Mouse (Mus musculus): ENCODE measurements at regions not wholly inside any gene's neighbourhood (a gene's known extent, or its start where the extent isn't known, plus 50 kb on each side); places are given as distances from the start of the nearest gene placed in this dataset.
A peak's percentile ranks its signal among the peaks of the same experiment; 100 is the strongest.

DNA sequence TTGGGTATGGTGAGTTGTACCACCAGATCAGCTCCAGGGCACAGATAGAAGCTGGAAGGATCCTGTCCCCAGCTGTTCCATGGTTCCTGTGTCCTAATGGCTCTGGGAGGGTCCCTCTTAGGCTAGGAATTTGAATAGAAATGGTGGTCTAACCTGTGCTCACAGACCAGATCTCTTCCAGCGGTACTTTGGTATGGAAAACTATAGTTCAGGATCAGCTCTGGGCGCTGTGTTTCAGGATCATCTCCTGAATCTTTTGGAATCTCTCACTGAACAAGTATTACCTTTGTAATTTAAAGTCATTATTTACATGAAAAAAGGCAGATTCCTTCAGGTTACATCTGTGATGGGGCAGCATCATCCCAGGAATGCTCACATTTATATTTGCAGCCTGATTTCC, 208.1 kb upstream of the Podxl start:
- no peaks in the 10 kb centered on the region for H3K36me3 ChIP-seq (ENCODE audit: control insufficient read depth, insufficient read depth, low read length)
- no peaks in the 10 kb centered on the region for H3K4me1 ChIP-seq (replicated peaks; ENCODE audit: control insufficient read depth, insufficient read depth, low read length)
- no peaks in the 10 kb centered on the region for H3K9me3 ChIP-seq (ENCODE audit: control insufficient read depth, low read length)
- no peak for ATAC-seq (replicated peaks; ENCODE audit: low FRiP score, low TSS enrichment, low read depth)
- H3K27ac ChIP-seq (ENCODE audit: low read depth) = no peak overlapping the region
- no peak for DNase-seq (ENCODE audit: low spot score)
- H3K4me2 ChIP-seq (ENCODE audit: low read length) = no peak overlapping the region
- no peaks in the 10 kb centered on the region for H3K27me3 ChIP-seq (replicated peaks; ENCODE audit: control insufficient read depth, insufficient read depth, low read length)
- WGBS = 86% methylated on average over 2 of the region's 2 CpGs
- no peak overlapping the region for H3K9ac ChIP-seq (ENCODE audit: low read length)
- H3K4me3 ChIP-seq (ENCODE audit: low read depth, low read length) = no peak overlapping the region

GRCm38 (mm10) chr6:31745589-31745988, 181.8 kb upstream of the Podxl start:
- no peak for ATAC-seq (replicated peaks; ENCODE audit: low FRiP score, low TSS enrichment, low read depth)
- no peak overlapping the region for H3K4me3 ChIP-seq (ENCODE audit: low read depth, low read length)
- no peak for DNase-seq (ENCODE audit: low spot score)
- H3K36me3 ChIP-seq (ENCODE audit: control insufficient read depth, insufficient read depth, low read length) = no peaks in the 10 kb centered on the region
- H3K4me2 ChIP-seq (ENCODE audit: low read length) = no peak overlapping the region
- no peaks in the 10 kb centered on the region for H3K4me1 ChIP-seq (replicated peaks; ENCODE audit: control insufficient read depth, insufficient read depth, low read length)
- no peak overlapping the region for H3K27ac ChIP-seq (ENCODE audit: low read depth)
- H3K9me3 ChIP-seq (ENCODE audit: control insufficient read depth, low read length) = no peaks in the 10 kb centered on the region
- no peak overlapping the region for H3K9ac ChIP-seq (ENCODE audit: low read length)
- WGBS = 59% methylated on average over 1 of the region's 1 CpGs
- no peaks in the 10 kb centered on the region for H3K27me3 ChIP-seq (replicated peaks; ENCODE audit: control insufficient read depth, insufficient read depth, low read length)

- ATAC-seq (replicated peaks; ENCODE audit: low FRiP score, low TSS enrichment, low read depth) (no peak), DNase-seq (ENCODE audit: low spot score) (no peak)
- Histone ChIP-seq H3K4me1 (replicated peaks; ENCODE audit: control insufficient read depth, insufficient read depth, low read length) (no peaks in the 10 kb centered on the region), H3K27me3 (replicated peaks; ENCODE audit: control insufficient read depth, insufficient read depth, low read length) (no peaks in the 10 kb centered on the region), H3K4me3 (ENCODE audit: low read depth, low read length) (no peak overlapping the region), H3K27ac (ENCODE audit: low read depth) (no peak overlapping the region), H3K4me2 (ENCODE audit: low read length) (no peak overlapping the region), H3K36me3 (ENCODE audit: control insufficient read depth, insufficient read depth, low read length) (no peaks in the 10 kb centered on the region), H3K9ac (ENCODE audit: low read length) (no peak overlapping the region), H3K9me3 (ENCODE audit: control insufficient read depth, low read length) (no peaks in the 10 kb centered on the region)
- 73% methylated on average over 4 of the region's 4 CpGs for WGBS
Measured at GRCm38 (mm10) chr6:31731391-31731790, 167.6 kb upstream of the Podxl start.

- 78% methylated on average over 9 of the region's 9 CpGs for WGBS
- no peak overlapping the region for H3K9ac ChIP-seq (ENCODE audit: low read length)
- H3K4me3 ChIP-seq (ENCODE audit: low read depth, low read length) = no peak overlapping the region
- H3K36me3 ChIP-seq (ENCODE audit: control insufficient read depth, insufficient read depth, low read length) = no peaks in the 10 kb centered on the region
- DNase-seq (ENCODE audit: low spot score) (no peak), ATAC-seq (replicated peaks; ENCODE audit: low FRiP score, low TSS enrichment, low read depth) (no peak)
- no peak overlapping the region for H3K4me2 ChIP-seq (ENCODE audit: low read length)
- H3K27ac ChIP-seq (ENCODE audit: low read depth) = no peak overlapping the region
- H3K9me3 ChIP-seq (ENCODE audit: control insufficient read depth, low read length) = no peaks in the 10 kb centered on the region
- H3K4me1 ChIP-seq (replicated peaks; ENCODE audit: control insufficient read depth, insufficient read depth, low read length) = no peaks in the 10 kb centered on the region
- H3K27me3 ChIP-seq (replicated peaks; ENCODE audit: control insufficient read depth, insufficient read depth, low read length) = no peaks in the 10 kb centered on the region
Measured at GRCm38 (mm10) chr6:31719614-31720013, 155.8 kb upstream of the Podxl start.

DNA sequence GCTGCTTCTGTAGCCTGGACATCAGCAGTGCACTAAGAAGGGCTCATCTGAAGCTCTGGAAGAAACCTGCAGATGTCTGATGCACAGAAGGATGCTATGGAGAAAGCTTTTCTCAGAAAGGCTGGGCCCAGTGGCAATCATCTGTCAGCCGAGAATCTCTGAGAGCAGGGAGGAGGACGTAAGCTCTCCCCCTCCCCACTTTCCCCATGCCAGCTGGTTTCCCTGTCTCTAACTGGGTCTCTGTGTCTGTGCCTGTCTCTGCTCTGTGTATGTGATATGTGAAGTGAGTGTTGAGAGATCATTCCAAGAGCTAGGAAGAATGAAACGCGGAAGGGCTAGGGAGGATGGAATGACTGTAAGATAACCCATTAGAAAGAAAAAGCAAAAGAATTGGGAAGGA, 155.1 kb upstream of the Podxl start:
- Histone ChIP-seq H3K27ac (ENCODE audit: low read depth) (no peak overlapping the region), H3K9me3 (ENCODE audit: control insufficient read depth, low read length) (no peaks in the 10 kb centered on the region), H3K27me3 (replicated peaks; ENCODE audit: control insufficient read depth, insufficient read depth, low read length) (no peaks in the 10 kb centered on the region), H3K36me3 (ENCODE audit: control insufficient read depth, insufficient read depth, low read length) (no peaks in the 10 kb centered on the region), H3K4me2 (ENCODE audit: low read length) (no peak overlapping the region), H3K9ac (ENCODE audit: low read length) (no peak overlapping the region), H3K4me3 (ENCODE audit: low read depth, low read length) (no peak overlapping the region), H3K4me1 (replicated peaks; ENCODE audit: control insufficient read depth, insufficient read depth, low read length) (no peaks in the 10 kb centered on the region)
- 82% methylated on average over 4 of the region's 4 CpGs for WGBS
- DNase-seq (ENCODE audit: low spot score) = peak; percentile 20
- no peak for ATAC-seq (replicated peaks; ENCODE audit: low FRiP score, low TSS enrichment, low read depth)

DNA sequence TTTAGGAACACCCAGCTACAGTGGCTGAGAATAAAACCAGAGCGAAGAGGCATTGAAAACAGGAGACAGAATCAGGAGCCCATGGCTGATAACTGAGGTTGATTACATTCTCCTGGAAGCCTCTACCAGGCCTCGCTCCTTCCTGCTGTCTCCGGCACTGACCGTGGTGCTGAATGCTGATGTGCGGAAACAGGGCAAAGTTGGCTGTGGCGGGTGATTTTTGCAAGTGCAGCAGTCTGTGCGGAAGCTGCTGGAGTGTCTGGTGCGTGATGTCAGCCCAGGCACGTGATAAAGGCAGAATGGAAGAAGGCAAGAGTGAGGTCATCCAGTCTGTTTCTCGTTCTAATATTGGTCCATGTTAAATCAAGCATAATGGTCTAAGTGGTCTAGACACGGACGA, 153.8 kb upstream of the Podxl start:
- no peaks in the 10 kb centered on the region for H3K4me1 ChIP-seq (replicated peaks; ENCODE audit: control insufficient read depth, insufficient read depth, low read length)
- 20% methylated on average over 12 of the region's 12 CpGs for WGBS
- DNase-seq (ENCODE audit: low spot score) (peak; percentile 90), ATAC-seq (replicated peaks; ENCODE audit: low FRiP score, low TSS enrichment, low read depth) (no peak)
- H3K4me2 ChIP-seq (ENCODE audit: low read length) = no peak overlapping the region
- H3K9ac ChIP-seq (ENCODE audit: low read length) = no peak overlapping the region
- H3K9me3 ChIP-seq (ENCODE audit: control insufficient read depth, low read length) = no peaks in the 10 kb centered on the region
- H3K4me3 ChIP-seq (ENCODE audit: low read depth, low read length) = no peak overlapping the region
- H3K36me3 ChIP-seq (ENCODE audit: control insufficient read depth, insufficient read depth, low read length) = no peaks in the 10 kb centered on the region
- H3K27me3 ChIP-seq (replicated peaks; ENCODE audit: control insufficient read depth, insufficient read depth, low read length) = no peaks in the 10 kb centered on the region
- H3K27ac ChIP-seq (ENCODE audit: low read depth) = no peak overlapping the region

- no peak for ATAC-seq (replicated peaks; ENCODE audit: low FRiP score, low TSS enrichment, low read depth)
Measured at GRCm38 (mm10) chr6:31707256-31707655, 143.5 kb upstream of the Podxl start.

DNA sequence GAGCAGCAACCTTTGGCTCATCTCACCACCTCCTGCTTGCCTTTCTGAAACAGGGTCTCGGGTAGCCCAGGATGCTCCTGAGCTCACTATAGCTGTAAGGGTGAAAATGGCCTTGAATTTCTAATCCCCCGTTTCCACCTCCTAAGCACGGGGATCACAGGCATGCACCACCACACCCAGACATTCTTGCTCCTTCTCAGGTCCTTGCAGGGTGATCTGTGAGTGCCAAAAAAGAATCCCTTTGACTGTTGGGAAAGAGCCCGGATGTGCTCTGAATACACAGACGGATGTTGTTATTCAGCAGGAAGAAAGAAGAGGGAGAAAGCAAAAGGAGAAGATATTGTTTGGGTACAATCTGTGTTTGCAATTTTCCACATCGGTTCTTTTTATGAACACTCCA, 140.4 kb upstream of the Podxl start:
- Histone ChIP-seq H3K9ac (ENCODE audit: low read length) (no peak overlapping the region), H3K4me2 (ENCODE audit: low read length) (no peak overlapping the region), H3K9me3 (ENCODE audit: control insufficient read depth, low read length) (no peaks in the 10 kb centered on the region), H3K27me3 (replicated peaks; ENCODE audit: control insufficient read depth, insufficient read depth, low read length) (no peaks in the 10 kb centered on the region), H3K4me1 (replicated peaks; ENCODE audit: control insufficient read depth, insufficient read depth, low read length) (no peaks in the 10 kb centered on the region), H3K27ac (ENCODE audit: low read depth) (no peak overlapping the region), H3K36me3 (ENCODE audit: control insufficient read depth, insufficient read depth, low read length) (no peaks in the 10 kb centered on the region), H3K4me3 (ENCODE audit: low read depth, low read length) (no peak overlapping the region)
- WGBS = 77% methylated on average over 6 of the region's 6 CpGs
- ATAC-seq (replicated peaks; ENCODE audit: low FRiP score, low TSS enrichment, low read depth) = no peak
- DNase-seq (ENCODE audit: low spot score) = no peak

More at GRCm38 (mm10) chr6:31707256-31707655, 143.5 kb upstream of the Podxl start:
- Histone ChIP-seq H3K36me3 (ENCODE audit: control insufficient read depth, insufficient read depth, low read length) (no peaks in the 10 kb centered on the region), H3K27ac (ENCODE audit: low read depth) (no peak overlapping the region), H3K4me3 (ENCODE audit: low read depth, low read length) (no peak overlapping the region), H3K27me3 (replicated peaks; ENCODE audit: control insufficient read depth, insufficient read depth, low read length) (no peaks in the 10 kb centered on the region), H3K9ac (ENCODE audit: low read length) (no peak overlapping the region), H3K4me2 (ENCODE audit: low read length) (no peak overlapping the region), H3K4me1 (replicated peaks; ENCODE audit: control insufficient read depth, insufficient read depth, low read length) (no peaks in the 10 kb centered on the region), H3K9me3 (ENCODE audit: control insufficient read depth, low read length) (no peaks in the 10 kb centered on the region)
- DNase-seq (ENCODE audit: low spot score) = no peak
- 67% methylated on average over 3 of the region's 3 CpGs for WGBS

- ATAC-seq (replicated peaks; ENCODE audit: low FRiP score, low TSS enrichment, low read depth) (no peak), DNase-seq (ENCODE audit: low spot score) (no peak)
- H3K4me2 ChIP-seq (ENCODE audit: low read length) = no peak overlapping the region
- H3K9me3 ChIP-seq (ENCODE audit: control insufficient read depth, low read length) = no peaks in the 10 kb centered on the region
- H3K36me3 ChIP-seq (ENCODE audit: control insufficient read depth, insufficient read depth, low read length) = no peaks in the 10 kb centered on the region
- WGBS = 31% methylated on average over 7 of the region's 7 CpGs
- H3K27ac ChIP-seq (ENCODE audit: low read depth) = no peak overlapping the region
- no peaks in the 10 kb centered on the region for H3K27me3 ChIP-seq (replicated peaks; ENCODE audit: control insufficient read depth, insufficient read depth, low read length)
- no peak overlapping the region for H3K9ac ChIP-seq (ENCODE audit: low read length)
- H3K4me3 ChIP-seq (ENCODE audit: low read depth, low read length) = no peak overlapping the region
- no peaks in the 10 kb centered on the region for H3K4me1 ChIP-seq (replicated peaks; ENCODE audit: control insufficient read depth, insufficient read depth, low read length)
Measured at GRCm38 (mm10) chr6:31702931-31703330, 139.2 kb upstream of the Podxl start.
